Mouse (Mus musculus) spleen, embryonic (tissue): ENCODE results near the gene Itpa.

Source experiments
- CTCF ChIA-PET: fragments of 350-600 bp; sonication (Branson Sonifier 250); formaldehyde crosslinking; loops from one replicate; lab custom pipeline; 2022; lab: Charles Lee

Gene Itpa

GRCm38 (mm10) chr2:130667559-130667958 lies at the start of gene Itpa:
Gene Itpa, plus strand, starts transcription at chr2:130667610.
- CTCF ChIA-PET = interaction anchor here (0.7 kb wide), 1 partner anchor 1612 kb away, joined by 3 read pairs; no protein-coding TSS in a partner anchor

- CTCF ChIA-PET = interaction anchor here (1.0 kb wide), 1 partner anchor 30 kb away, joined by 3 read pairs; no protein-coding TSS in a partner anchor
Observed at GRCm38 (mm10) chr2:130618972-130619371, 48.4 kb upstream of the Itpa start.

GRCm38 (mm10) chr2:130628424-130628823 lies 39.0 kb upstream of the Itpa start:
- CTCF ChIA-PET = no interaction called here

- CTCF ChIA-PET = no interaction called here
Observed at GRCm38 (mm10) chr2:130629080-130629838, 38.2 kb upstream of the Itpa start.

- CTCF ChIA-PET = no interaction called here
Observed at GRCm38 (mm10) chr2:130629839-130630203, 37.6 kb upstream of the Itpa start, which contains the start of the genes Fastkd5 and Ubox5. Gene Fastkd5, minus strand, starts transcription at chr2:130630027. Gene Ubox5, minus strand, starts transcription at chr2:130630038.

GRCm38 (mm10) chr2:130632416-130632815 lies 35.0 kb upstream of the Itpa start:
- CTCF ChIA-PET = no interaction called here

- CTCF ChIA-PET = no interaction called here
Observed at GRCm38 (mm10) chr2:130632887-130633675, 34.3 kb upstream of the Itpa start.

GRCm38 (mm10) chr2:130634006-130634738 lies 33.2 kb upstream of the Itpa start:
- CTCF ChIA-PET = no interaction called here

GRCm38 (mm10) chr2:130634739-130635411 lies 32.5 kb upstream of the Itpa start:
- CTCF ChIA-PET = no interaction called here

GRCm38 (mm10) chr2:130635847-130636246 lies 31.6 kb upstream of the Itpa start:
- CTCF ChIA-PET = interaction anchor here (0.5 kb wide), 1 partner anchor 312 kb away, joined by 3 read pairs; no protein-coding TSS in a partner anchor

GRCm38 (mm10) chr2:130638101-130638611 lies 29.3 kb upstream of the Itpa start:
- CTCF ChIA-PET = no interaction called here

GRCm38 (mm10) chr2:130639276-130639675 lies 28.1 kb upstream of the Itpa start:
- CTCF ChIA-PET = no interaction called here

- CTCF ChIA-PET = interaction anchor here (0.6 kb wide), 1 partner anchor 498 kb away, joined by 3 read pairs; no protein-coding TSS in a partner anchor
Observed at GRCm38 (mm10) chr2:130641351-130642025, 25.9 kb upstream of the Itpa start.

- CTCF ChIA-PET = no interaction called here
Observed at GRCm38 (mm10) chr2:130642197-130642660, 25.2 kb upstream of the Itpa start.

- CTCF ChIA-PET = no interaction called here
Observed at GRCm38 (mm10) chr2:130642684-130643369, 24.6 kb upstream of the Itpa start, which contains the start of gene Lzts3. Gene Lzts3, minus strand, starts transcription at chr2:130642803.

- CTCF ChIA-PET = no interaction called here
Observed at GRCm38 (mm10) chr2:130645198-130645597, 22.2 kb upstream of the Itpa start.

GRCm38 (mm10) chr2:130649028-130649427 lies 18.4 kb upstream of the Itpa start:
- CTCF ChIA-PET = interaction anchor here (0.7 kb wide), 1 partner anchor 31 kb away, joined by 3 read pairs; no protein-coding TSS in a partner anchor

GRCm38 (mm10) chr2:130653303-130653702 lies 14.1 kb upstream of the Itpa start:
- CTCF ChIA-PET = no interaction called here

- CTCF ChIA-PET = no interaction called here
Observed at GRCm38 (mm10) chr2:130653760-130654159, 13.7 kb upstream of the Itpa start.
